Mouse (Mus musculus) C2C12 (cell line): ENCODE results near the gene Mpzl2. TPM values are rescaled to one million over a fixed set of nuclear protein-coding genes. Genes with fewer than 3 reads are reported as not detected.

Experiments used
- H3K27me3 ChIP-seq: one replicate; pipeline ENCODE4 v1.6.1; 2011; ENCODE audit not compliant: control insufficient read depth, insufficient read depth, insufficient read length
- H3K36me3 ChIP-seq: one replicate; pipeline ENCODE4 v1.6.1; 2011; ENCODE audit not compliant: control insufficient read depth, insufficient read depth
- H3K4me3 ChIP-seq: one replicate; pipeline ENCODE4 v1.5.1; 2011; ENCODE audit warnings: mild to moderate bottlenecking, control low read depth; ENCODE audit not compliant: poor library complexity, insufficient read depth, severe bottlenecking
- H3K79me2 ChIP-seq: one replicate; pipeline ENCODE4 v1.6.1; 2011; ENCODE audit not compliant: control insufficient read depth, insufficient read depth
- H3K79me3 ChIP-seq: one replicate; pipeline ENCODE4 v1.6.1; 2011; ENCODE audit warnings: low read depth, control low read depth
- H3ac ChIP-seq: one replicate; pipeline ENCODE3; 2011; ENCODE audit warnings: low read depth; ENCODE audit not compliant: control insufficient read depth, insufficient read length
- CEBPB ChIP-seq: IDR thresholded peaks from one replicate; pipeline ENCODE4 v1.6.1; 2011; ENCODE audit warnings: low read depth, mild to moderate bottlenecking, control low read depth, moderate library complexity
- CTCF ChIP-seq: IDR thresholded peaks from one replicate; pipeline ENCODE4 v1.5.1; 2011; ENCODE audit not compliant: control insufficient read depth, insufficient read depth, insufficient read length
- FOSL1 ChIP-seq: IDR thresholded peaks from one replicate; pipeline ENCODE4 v1.8.0; 2011; ENCODE audit warnings: mild to moderate bottlenecking, low read length; ENCODE audit not compliant: poor library complexity, insufficient read depth, severe bottlenecking
- MAX ChIP-seq: IDR thresholded peaks from one replicate; pipeline ENCODE4 v1.6.1; 2011; ENCODE audit warnings: mild to moderate bottlenecking, control low read depth
- MYOD1 ChIP-seq: IDR thresholded peaks from one replicate; pipeline ENCODE4 v1.6.1; 2011; ENCODE audit warnings: low read depth; ENCODE audit not compliant: control insufficient read depth, insufficient read length
- MYOG ChIP-seq: IDR thresholded peaks from one replicate; pipeline ENCODE4 v1.6.1; 2011; ENCODE audit not compliant: control insufficient read depth, insufficient read length; ENCODE audit errors: extremely low read depth
- USF1 ChIP-seq: IDR thresholded peaks from one replicate; pipeline ENCODE4 v1.6.1; 2011; ENCODE audit warnings: low read depth, mild to moderate bottlenecking, control low read depth, moderate library complexity
- polyA plus RNA-seq: library from polyadenylated mRNA; unstranded; fragments of >200 nt; fragmentation: generic; extraction: Trizol; gene quantifications from one replicate; pipeline ENCODE4 v1.2.1, GENCODE M21; 2012; ENCODE audit warnings: missing spikeins

The Mpzl2 gene
- polyA plus RNA-seq, 1 experiment: not detected

DNA sequence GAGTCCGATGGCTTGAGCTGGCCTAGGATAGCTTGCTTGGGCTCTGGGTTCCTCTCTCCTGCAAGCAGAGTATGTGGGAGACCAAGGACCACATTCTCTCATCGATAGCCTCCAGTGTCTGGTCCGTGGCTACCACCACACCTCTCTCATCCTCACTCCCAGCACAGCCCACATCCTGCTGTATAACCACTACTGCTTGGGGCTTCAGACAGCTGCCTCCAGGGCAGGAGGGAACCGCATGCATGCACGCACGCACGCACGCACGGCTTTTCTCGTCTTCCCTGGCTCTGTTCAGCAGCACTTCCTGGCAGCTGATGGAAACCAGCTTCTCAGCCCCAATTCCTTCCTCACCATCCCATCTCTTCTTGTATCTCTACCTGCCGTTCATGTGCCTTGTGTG is 41.5 kb upstream of the Mpzl2 start:
- no peaks in the 10 kb centered on the region for H3K27me3 ChIP-seq
- no peak overlapping the region for H3ac ChIP-seq
- H3K79me2 ChIP-seq: no peaks in the 10 kb centered on the region
- H3K79me3 ChIP-seq: no peaks in the 10 kb centered on the region
- H3K36me3 ChIP-seq: no peaks in the 10 kb centered on the region
- H3K4me3 ChIP-seq: no peak overlapping the region
- TF ChIP-seq CTCF (no peak), USF1 (no peak), MYOD1 (no peak), CEBPB (no peak), MYOG (no peak), MAX (no peak), FOSL1 (no peak)

DNA sequence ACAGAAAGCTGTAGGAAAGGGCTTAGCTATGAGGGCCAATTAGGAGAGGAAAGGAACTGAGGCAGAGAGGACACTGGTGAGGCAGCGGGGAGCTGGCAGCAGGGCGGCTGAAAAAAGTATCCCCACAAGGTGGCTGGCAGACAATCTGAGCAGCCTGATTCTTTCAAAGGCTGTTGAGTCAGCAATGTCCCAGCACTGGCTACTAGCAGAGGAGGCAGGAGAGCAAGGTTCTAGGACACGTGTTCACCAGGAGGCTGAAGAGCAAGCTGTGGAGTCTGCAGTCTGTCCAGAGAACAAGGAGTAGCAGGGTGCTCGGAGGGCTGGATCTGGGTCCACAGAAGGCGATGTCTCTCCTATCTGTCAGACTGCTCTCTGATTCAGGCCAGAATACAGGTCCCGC is 40.4 kb upstream of the Mpzl2 start:
- H3ac ChIP-seq: no peak overlapping the region
- no peaks in the 10 kb centered on the region for H3K79me3 ChIP-seq
- no peaks in the 10 kb centered on the region for H3K79me2 ChIP-seq
- no peaks in the 10 kb centered on the region for H3K36me3 ChIP-seq
- TF ChIP-seq CTCF: no peak
- no peak for TF ChIP-seq MYOD1
- no peak for TF ChIP-seq USF1
- no peak for TF ChIP-seq MYOG
- no peak for TF ChIP-seq FOSL1
- no peak for TF ChIP-seq CEBPB
- no peak for TF ChIP-seq MAX
- H3K4me3 ChIP-seq: no peak overlapping the region
- no peaks in the 10 kb centered on the region for H3K27me3 ChIP-seq

DNA sequence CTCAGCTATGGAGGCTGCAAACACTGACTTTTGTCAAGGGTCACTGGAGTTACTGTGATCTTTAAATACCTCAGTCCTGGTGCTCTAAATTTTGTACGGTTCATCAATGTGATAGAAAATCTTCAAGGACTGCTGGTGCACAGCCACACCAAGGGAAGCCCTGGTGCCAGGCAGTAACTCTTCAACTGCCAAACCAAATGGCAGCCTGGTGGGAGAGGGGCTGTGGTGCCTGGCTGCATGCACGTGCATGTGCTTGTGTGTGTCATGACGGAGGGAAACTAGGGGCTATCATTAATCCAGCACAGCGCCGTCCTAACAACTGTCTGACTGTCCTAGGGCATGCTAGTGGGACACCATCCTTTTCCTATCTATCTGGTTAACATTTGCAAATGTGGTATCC is 39.8 kb upstream of the Mpzl2 start:
- H3K79me2 ChIP-seq: no peaks in the 10 kb centered on the region
- H3K79me3 ChIP-seq: no peaks in the 10 kb centered on the region
- H3K4me3 ChIP-seq: no peak overlapping the region
- no peak for TF ChIP-seq CEBPB
- no peak for TF ChIP-seq MYOD1
- no peak for TF ChIP-seq MAX
- TF ChIP-seq USF1: no peak
- no peak for TF ChIP-seq FOSL1
- TF ChIP-seq CTCF: no peak
- no peak for TF ChIP-seq MYOG
- H3K27me3 ChIP-seq: no peaks in the 10 kb centered on the region
- H3K36me3 ChIP-seq: no peaks in the 10 kb centered on the region
- H3ac ChIP-seq: no peak overlapping the region

DNA sequence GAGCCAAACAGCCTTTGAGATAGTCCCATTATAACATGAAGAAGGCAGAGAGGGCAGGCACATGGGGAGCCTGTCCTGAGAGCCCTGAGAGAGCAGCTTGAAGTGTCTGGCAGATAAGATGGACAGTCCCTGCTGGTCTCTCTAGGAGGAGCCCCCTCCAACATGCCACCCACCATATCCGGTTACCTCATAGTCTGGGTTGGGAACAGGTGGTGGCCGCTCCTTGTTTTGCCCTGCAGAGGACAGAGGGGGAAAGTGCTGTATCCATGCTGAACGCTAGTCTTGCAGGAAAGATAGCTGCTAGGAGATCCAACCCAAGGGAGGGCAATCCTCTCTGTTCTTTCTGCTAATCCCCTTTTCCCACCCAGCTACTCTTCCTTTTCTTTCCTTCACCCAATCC is 39.4 kb upstream of the Mpzl2 start:
- no peaks in the 10 kb centered on the region for H3K36me3 ChIP-seq
- peaks cover 1% of the 10 kb centered on the region for H3K27me3 ChIP-seq
- TF ChIP-seq FOSL1 (no peak), MYOG (no peak), MAX (no peak), USF1 (no peak), CEBPB (no peak), MYOD1 (no peak), CTCF (no peak)
- no peaks in the 10 kb centered on the region for H3K79me3 ChIP-seq
- H3K4me3 ChIP-seq: no peak overlapping the region
- H3K79me2 ChIP-seq: no peaks in the 10 kb centered on the region
- no peak overlapping the region for H3ac ChIP-seq

DNA sequence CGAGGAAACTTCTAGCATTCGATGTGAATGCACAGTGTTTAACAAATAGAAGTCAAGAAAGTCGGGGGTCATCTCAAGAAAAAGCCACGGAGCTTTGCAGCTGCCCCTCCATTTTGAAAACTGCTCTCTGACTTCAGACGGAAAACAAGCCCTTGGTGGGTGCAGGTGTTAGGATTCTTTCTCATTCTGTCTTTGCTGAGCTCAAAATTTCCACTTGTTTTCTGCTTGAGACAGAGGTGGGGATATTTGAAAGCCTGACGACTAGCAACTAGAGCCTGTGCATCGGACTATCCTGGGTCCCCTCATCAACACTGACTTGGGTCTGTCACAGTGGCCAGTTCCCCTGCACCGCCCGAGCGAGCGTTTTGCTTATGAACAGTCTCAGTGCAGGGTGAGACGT is 32.2 kb upstream of the Mpzl2 start:
- Histone ChIP-seq H3K27me3 (peaks cover 38% of the 10 kb centered on the region), H3K36me3 (no peaks in the 10 kb centered on the region), H3K4me3 (no peak overlapping the region), H3K79me3 (no peaks in the 10 kb centered on the region), H3K79me2 (no peaks in the 10 kb centered on the region), H3ac (no peak overlapping the region)
- no peak for TF ChIP-seq CEBPB

DNA sequence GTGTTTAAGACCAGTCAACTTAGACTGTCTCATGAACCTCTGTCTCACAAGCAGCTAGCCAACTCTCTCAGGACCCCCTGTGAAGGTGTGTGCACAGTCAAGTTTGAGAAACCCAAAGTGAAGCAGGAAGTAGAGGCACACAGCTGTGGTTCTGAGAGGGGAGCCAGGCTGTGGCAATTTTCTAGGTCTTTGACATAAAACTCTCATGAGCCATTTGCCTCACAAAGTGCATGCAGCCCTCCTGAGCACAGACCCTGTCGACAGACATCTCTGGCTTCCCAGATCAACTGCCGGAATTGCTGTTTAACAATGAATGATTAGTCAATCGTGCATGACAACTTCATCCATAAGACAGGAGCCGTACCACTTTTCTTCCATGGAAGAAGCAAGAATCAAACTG is 31.3 kb upstream of the Mpzl2 start:
- no peak overlapping the region for H3K4me3 ChIP-seq
- peaks cover 38% of the 10 kb centered on the region for H3K27me3 ChIP-seq
- TF ChIP-seq CEBPB (no peak), MYOD1 (no peak), CTCF (no peak), MAX (no peak), USF1 (no peak), FOSL1 (no peak), MYOG (no peak)
- H3K36me3 ChIP-seq: no peaks in the 10 kb centered on the region
- H3K79me2 ChIP-seq: no peaks in the 10 kb centered on the region
- H3K79me3 ChIP-seq: no peaks in the 10 kb centered on the region
- H3ac ChIP-seq: no peak overlapping the region
